Mouse (Mus musculus) bone marrow, adult 2 months (tissue): ENCODE data around the gene Fbxl20. TPM values are rescaled to one million over a fixed set of nuclear protein-coding genes. Genes with fewer than 3 reads are reported as not detected.

ENCODE experiments used
- H3K27ac ChIP-seq: fragments of 200-500 bp; 2 replicates; pipeline ENCODE4 v1.5.1; 2012; ENCODE audit warnings: low read depth, mild to moderate bottlenecking, control low read depth, inconsistent platforms, low read length; ENCODE audit not compliant: control insufficient read depth, poor library complexity, insufficient read depth
- H3K4me1 ChIP-seq: fragments of 200-500 bp; 2 replicates; pipeline ENCODE4 v1.6.1; 2011; ENCODE audit warnings: low read length; ENCODE audit not compliant: control insufficient read depth, insufficient read depth
- H3K4me3 ChIP-seq: fragments of 200-500 bp; replicated peaks from 2 replicates; pipeline ENCODE3; 2011; ENCODE audit warnings: mild to moderate bottlenecking, low read depth, low read length, control low read depth; ENCODE audit not compliant: control insufficient read depth
- CTCF ChIP-seq: fragments of 200-500 bp; IDR thresholded peaks from 2 replicates; pipeline ENCODE4 v1.5.1; 2011; ENCODE audit warnings: low read length, control low read depth; ENCODE audit not compliant: control insufficient read depth, insufficient read depth
- POLR2A ChIP-seq: fragments of 200-500 bp; IDR thresholded peaks from 2 replicates; pipeline ENCODE4 v1.6.1; 2011; ENCODE audit warnings: low read depth, mild to moderate bottlenecking, control low read depth, low read length, borderline replicate concordance; ENCODE audit not compliant: control insufficient read depth
- WGBS: fragments of 180-500 bp; shearing (Covaris S2); methylation state at CpG from one replicate; pipeline ENCODE4 v1.1.7; 2018; 5-methylcytosine and 5-hydroxymethylcytosine counted together
- polyA plus RNA-seq: library from polyadenylated mRNA; stranded (reverse); fragments of >200 nt; gene quantifications from 2 replicates; pipeline ENCODE4 v1.2.4, GENCODE M21; 2011; ENCODE audit warnings: low replicate concordance; ENCODE audit not compliant: missing spikeins, insufficient read depth, insufficient read length

Fbxl20 gene
- polyA plus RNA-seq, 1 experiment, result 10.1 TPM

DNA sequence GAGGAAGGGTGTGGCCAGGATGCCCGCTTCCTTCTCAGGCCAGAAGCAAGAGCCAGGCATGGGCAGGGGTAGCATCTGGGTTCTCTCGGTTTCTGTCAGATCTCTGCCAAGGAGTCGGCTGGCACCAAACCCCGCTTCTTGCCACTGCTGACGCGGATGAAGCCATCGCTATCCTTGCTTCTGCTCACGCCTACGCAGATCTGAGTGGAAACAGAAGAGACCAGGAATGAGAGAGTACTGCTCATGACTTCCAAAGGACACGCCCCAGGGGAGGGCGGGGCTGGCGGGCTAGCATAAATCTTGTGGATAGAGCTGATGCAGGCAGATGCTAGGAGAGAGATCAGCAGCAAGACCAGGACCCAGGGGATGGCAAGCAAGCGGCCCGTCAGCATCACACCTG lies 112.3 kb downstream of the Fbxl20 start:
- Histone ChIP-seq H3K4me3 (no peak overlapping the region), H3K27ac (no peak overlapping the region), H3K4me1 (peaks cover 3% of the 10 kb centered on the region)
- TF ChIP-seq CTCF (no peak), POLR2A (no peak)
- 79% methylated on average over 14 of the region's 14 CpGs for WGBS

DNA sequence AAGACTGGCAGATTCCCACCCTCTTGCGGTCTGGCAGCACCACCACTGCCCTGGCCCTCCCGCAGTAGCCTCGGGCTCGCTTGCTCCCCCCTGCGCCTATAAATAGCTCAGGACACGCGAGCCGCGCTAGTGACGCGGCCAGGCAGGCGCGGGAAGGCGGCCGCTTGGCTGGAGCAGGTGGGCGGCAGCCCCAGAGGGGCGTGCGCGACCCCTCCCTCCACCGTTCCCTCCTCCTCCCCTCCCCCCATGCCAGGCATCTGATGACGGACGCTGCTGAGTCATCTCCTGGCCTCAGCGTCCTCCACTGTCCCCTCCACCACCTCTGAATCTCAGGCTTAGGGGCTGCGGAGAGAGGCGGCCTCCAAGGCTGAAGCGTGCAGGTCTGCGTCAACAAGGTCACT lies 114.2 kb downstream of the Fbxl20 start:
- H3K27ac ChIP-seq, result no peak overlapping the region
- TF ChIP-seq CTCF (no peak), POLR2A (no peak)
- WGBS, result 1% methylated on average over 26 of the region's 27 CpGs
- no peak overlapping the region for H3K4me3 ChIP-seq
- H3K4me1 ChIP-seq, result no peaks in the 10 kb centered on the region

DNA sequence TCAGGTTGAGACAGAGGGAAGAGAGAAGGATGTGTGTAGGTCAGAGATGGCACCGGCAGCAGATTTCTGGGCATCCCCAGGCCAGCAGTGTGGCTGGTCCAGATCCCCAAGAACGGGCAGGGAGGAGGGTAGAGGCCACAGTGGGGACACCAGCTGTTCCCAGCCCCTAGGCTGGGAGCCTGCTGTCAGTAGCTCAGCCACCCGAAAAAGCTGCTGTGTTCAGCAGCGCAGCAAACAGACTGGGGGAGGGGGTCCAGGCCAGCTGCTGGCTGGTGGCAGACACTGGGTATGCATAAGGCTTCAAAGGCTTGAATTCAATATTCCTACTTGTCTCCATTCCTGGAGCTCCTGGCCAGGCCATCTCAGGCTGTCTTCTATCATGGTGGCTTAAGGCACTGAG lies 115.4 kb downstream of the Fbxl20 start:
- no peaks in the 10 kb centered on the region for H3K4me1 ChIP-seq
- H3K4me3 ChIP-seq, result no peak overlapping the region
- 68% methylated on average over 4 of the region's 4 CpGs for WGBS
- TF ChIP-seq POLR2A, result no peak
- no peak overlapping the region for H3K27ac ChIP-seq

DNA sequence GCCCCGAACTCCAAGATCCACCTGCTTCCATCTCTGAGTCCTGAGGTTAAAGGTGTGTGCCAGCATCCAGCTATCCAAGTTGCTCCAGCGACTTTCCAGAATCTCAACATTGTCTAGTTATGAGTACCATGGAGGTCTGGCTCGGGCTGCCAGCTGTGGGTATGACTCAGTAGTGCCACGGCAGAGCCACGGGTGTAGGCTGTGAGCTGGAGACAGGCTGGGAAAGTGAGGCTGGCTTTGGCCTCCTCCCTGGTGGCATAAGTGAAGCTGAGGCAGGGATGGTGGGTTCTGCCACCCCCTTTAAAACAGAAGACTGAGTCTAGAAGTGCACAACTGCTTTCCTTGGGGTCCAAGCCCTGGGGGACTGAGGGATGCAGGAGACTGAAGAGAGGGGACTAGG lies 116.1 kb downstream of the Fbxl20 start:
- Histone ChIP-seq H3K27ac (no peak overlapping the region), H3K4me3 (no peak overlapping the region), H3K4me1 (no peaks in the 10 kb centered on the region)
- WGBS, result 76% methylated on average over 5 of the region's 5 CpGs
- TF ChIP-seq POLR2A (no peak), CTCF (no peak)

Other genes starting within 250 kb of the Fbxl20 start
- gene Plxdc1, start 164.0 kb downstream of the Fbxl20 start, polyA plus RNA-seq, result 2.0 and 11.9 TPM in 2 replicates
- gene Arl5c, start 154.2 kb downstream of the Fbxl20 start, polyA plus RNA-seq, result 33.1 and 47.3 TPM in 2 replicates
- 4.6 and 5.3 TPM in 2 replicates for gene Cacnb1, start 127.4 kb downstream of the Fbxl20 start, polyA plus RNA-seq
- gene Rpl19, start 123.7 kb downstream of the Fbxl20 start, polyA plus RNA-seq, result 864 and 1,335 TPM in 2 replicates
- 0.52 and 1.0 TPM in 2 replicates for gene Stac2, start 96.9 kb downstream of the Fbxl20 start, polyA plus RNA-seq
- 12.3 and 20.8 TPM in 2 replicates for gene Med1, start 42.9 kb upstream of the Fbxl20 start, polyA plus RNA-seq
- gene Cdk12, start 52.7 kb upstream of the Fbxl20 start, polyA plus RNA-seq, result 22.0 and 34.8 TPM in 2 replicates
- gene Neurod2, start 179.2 kb upstream of the Fbxl20 start, polyA plus RNA-seq, result not detected in 2 replicates
- gene Ppp1r1b, start 198.0 kb upstream of the Fbxl20 start, polyA plus RNA-seq, result not detected in 2 replicates
- gene Stard3, start 208.0 kb upstream of the Fbxl20 start, polyA plus RNA-seq, result 16.8 and 32.3 TPM in 2 replicates
- gene Tcap, start 233.4 kb upstream of the Fbxl20 start, polyA plus RNA-seq, result 6.5 and 15.6 TPM in 2 replicates
- not detected in 2 replicates for gene Pnmt, start 236.0 kb upstream of the Fbxl20 start, polyA plus RNA-seq